Mouse (Mus musculus): Measurements from ENCODE around the gene Gm16223.

Gene Gm16223

DNA sequence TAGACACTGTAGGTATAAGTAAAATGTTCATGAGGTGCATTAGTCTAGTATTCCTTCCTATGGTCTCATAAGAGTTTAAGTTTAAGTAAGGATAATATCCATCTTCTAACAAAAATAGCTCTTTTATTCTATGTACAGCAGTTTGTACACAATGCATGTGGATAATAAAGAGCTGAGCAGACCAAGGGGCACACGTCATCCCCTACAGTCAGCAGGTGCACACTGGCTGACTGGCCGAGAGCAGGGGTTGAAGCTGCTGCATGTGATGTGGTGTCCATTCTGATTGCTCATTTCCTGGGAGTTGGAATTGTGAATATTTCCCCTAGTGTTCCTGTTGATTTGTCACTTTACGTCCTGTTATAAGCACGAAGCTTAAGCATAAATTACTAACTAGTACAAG lies 144.6 kb downstream of the Gm16223 start:
- no peak for DNase-seq (ENCODE audit: low read depth, low spot score)

DNA sequence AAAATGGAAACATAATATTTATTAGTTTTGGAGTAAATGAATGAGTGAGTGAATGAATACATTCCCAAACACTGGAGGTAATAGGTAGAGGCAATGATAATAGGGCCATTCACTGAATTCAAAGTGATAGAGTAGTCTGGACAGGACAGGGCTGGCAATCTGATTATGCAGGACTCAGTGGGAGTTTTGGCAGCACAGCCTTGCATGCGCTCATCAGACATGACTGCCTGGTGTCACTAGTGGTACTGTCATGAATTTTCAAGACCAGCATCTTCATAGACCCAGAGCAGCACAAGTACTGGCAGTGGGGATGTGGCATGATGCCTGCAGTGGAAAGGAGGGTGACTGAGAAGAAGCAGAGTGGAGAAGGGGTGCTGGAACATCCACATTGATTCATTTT lies 157.1 kb downstream of the Gm16223 start:
- no peak for DNase-seq (ENCODE audit: low read depth, low spot score)

- no peak for DNase-seq (ENCODE audit: low read depth, low spot score)
These were observed 160.9 kb downstream of the Gm16223 start for GRCm38 (mm10) chr5:42228631-42229030.

- DNase-seq (ENCODE audit: low read depth, low spot score): no peak
These were observed 171.5 kb downstream of the Gm16223 start for GRCm38 (mm10) chr5:42239291-42239690.

DNA sequence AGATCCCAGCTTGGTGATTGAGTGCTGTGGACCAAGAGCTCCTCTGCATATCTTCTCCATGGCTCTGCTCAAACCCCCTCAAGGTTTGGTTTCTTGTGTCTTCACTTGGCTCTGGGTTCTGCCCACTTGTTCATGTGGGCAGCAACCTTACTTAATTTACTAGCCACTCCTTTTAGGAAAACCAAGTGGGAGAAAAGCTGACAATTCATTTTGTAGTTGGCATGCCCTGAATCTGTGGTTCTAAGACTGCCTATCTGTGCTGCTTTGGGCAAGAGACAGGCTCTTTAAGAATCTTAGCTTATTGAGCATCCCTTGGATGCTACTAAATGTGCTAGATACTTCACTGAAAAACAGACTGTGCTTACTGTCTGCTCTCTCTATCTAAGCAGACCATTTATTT lies 172.0 kb downstream of the Gm16223 start:
- DNase-seq (ENCODE audit: low read depth, low spot score): no peak

DNA sequence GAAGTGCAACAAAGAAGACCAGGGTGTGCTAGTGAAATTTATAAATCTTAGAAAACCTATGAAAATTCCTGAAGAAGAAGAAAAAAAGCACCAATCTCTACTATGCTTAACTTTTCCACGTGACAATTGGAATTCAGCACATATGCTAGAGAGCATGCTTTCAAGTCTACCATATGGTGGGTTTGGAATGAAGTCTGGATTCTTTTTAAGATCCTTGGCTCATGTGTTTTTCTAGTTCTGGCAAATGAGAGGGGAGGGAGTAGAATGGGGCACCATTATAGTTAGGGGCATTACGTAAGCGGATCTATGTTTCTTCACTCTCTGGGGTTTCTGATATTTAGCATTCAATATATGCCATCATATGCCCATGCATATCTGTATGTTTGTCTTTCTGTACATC lies 182.6 kb downstream of the Gm16223 start:
- DNase-seq (ENCODE audit: low read depth, low spot score): no peak
